Mouse (Mus musculus) lung, postnatal 0 days (tissue): ENCODE data around the gene Rpl9. TPM values are rescaled to one million over a fixed set of nuclear protein-coding genes. Genes with fewer than 3 reads are reported as not detected.
A peak's percentile ranks its signal among the peaks of the same experiment; 100 is the strongest.

Experiments
- ATAC-seq: fragments of 200-750 bp; cut with Nextera tagmentation; 2 replicates; pipeline ENCODE4 v1.8.0; 2017; ENCODE audit warnings: moderate library complexity
- DNase-seq: peaks from one replicate; pipeline ENCODE4 v3.0.0-alpha.2; 2016; ENCODE audit warnings: low spot score
- H3K27ac ChIP-seq: fragments of 300-500 bp; sonication (generic); 2 replicates; pipeline ENCODE4 v1.5.1; 2014; ENCODE audit warnings: antibody characterized with exemption, mild to moderate bottlenecking, low read length, mixed read lengths
- H3K27me3 ChIP-seq: fragments of 300-500 bp; sonication (generic); replicated peaks from 2 replicates; pipeline ENCODE4 v1.6.1; 2014; ENCODE audit warnings: low read length, mixed read lengths; ENCODE audit not compliant: insufficient read depth
- H3K36me3 ChIP-seq: fragments of 300-500 bp; sonication (generic); 2 replicates; pipeline ENCODE4 v1.6.1; 2014; ENCODE audit warnings: low read length, mixed read lengths; ENCODE audit not compliant: insufficient read depth
- H3K4me1 ChIP-seq: fragments of 300-500 bp; sonication (generic); 2 replicates; pipeline ENCODE4 v1.6.1; 2014; ENCODE audit warnings: antibody characterized with exemption, low read depth, low read length, mixed read lengths; ENCODE audit not compliant: insufficient read depth
- H3K4me2 ChIP-seq: fragments of 300-500 bp; sonication (generic); replicated peaks from 2 replicates; pipeline ENCODE4 v1.6.1; 2014; ENCODE audit warnings: low read depth, mild to moderate bottlenecking, low read length, moderate library complexity, mixed read lengths
- H3K4me3 ChIP-seq: fragments of 300-500 bp; sonication (generic); 2 replicates; pipeline ENCODE4 v1.5.1; 2014; ENCODE audit warnings: low read depth, low read length
- H3K9ac ChIP-seq: fragments of 300-500 bp; sonication (generic); replicated peaks from 2 replicates; pipeline ENCODE4 v1.6.1; 2014; ENCODE audit warnings: low read depth, mild to moderate bottlenecking
- H3K9me3 ChIP-seq: fragments of 300-500 bp; sonication (generic); 2 replicates; pipeline ENCODE4 v1.6.1; 2016; ENCODE audit warnings: low read length, mixed read lengths
- CTCF ChIP-seq: IDR thresholded peaks from 2 replicates; pipeline ENCODE4 v1.5.1; 2016; ENCODE audit warnings: antibody characterized with exemption, mild to moderate bottlenecking
- EP300 ChIP-seq: IDR thresholded peaks from 2 replicates; pipeline ENCODE4 v1.6.1; 2016; ENCODE audit warnings: antibody characterized with exemption, mild to moderate bottlenecking, control low read depth
- WGBS: fragments of 180-500 bp; shearing (Covaris S2); extraction: QIAGEN DNeasy Blood & Tissue Kit; methylation state at CpG from one replicate; pipeline ENCODE4 v1.1.7; 2014; 5-methylcytosine and 5-hydroxymethylcytosine counted together
- polyA plus RNA-seq: library from polyadenylated mRNA; unstranded; fragments of >200 nt; fragmentation: Nextera tagmentation; extraction: Ambion mirVana; gene quantifications from 2 replicates; pipeline ENCODE4 v1.2.1, GENCODE M21; 2015

The Rpl9 gene
- polyA plus RNA-seq, 1 experiment from 2014 or later = 851 TPM

DNA sequence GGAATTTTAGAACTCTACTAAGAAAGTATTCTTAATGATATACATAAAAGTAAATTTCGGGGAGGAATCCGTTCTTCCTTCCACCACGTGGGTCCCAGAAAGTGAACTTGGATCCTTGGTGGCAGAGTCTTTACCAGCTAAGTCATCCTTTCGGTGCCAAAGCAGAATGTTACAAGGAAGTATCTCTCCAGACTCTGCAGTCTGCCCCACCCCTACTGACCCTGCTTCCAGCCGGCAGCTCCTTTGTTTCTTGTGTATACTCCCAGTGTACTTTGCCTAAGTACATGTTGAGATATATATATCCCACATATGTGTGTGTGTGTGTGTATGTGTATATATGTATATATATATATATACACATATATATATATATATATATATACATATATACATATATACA, 38.2 kb upstream of the Rpl9 start:
- Histone ChIP-seq H3K9me3 (no peaks in the 10 kb centered on the region), H3K4me3 (no peak overlapping the region), H3K27ac (no peak overlapping the region), H3K36me3 (0 out of 2 replicates have a peak, but pooled peaks cover 4% of the 10 kb centered on the region), H3K9ac (no peak overlapping the region), H3K4me1 (no peaks in the 10 kb centered on the region), H3K27me3 (no peaks in the 10 kb centered on the region), H3K4me2 (no peak overlapping the region)
- ATAC-seq (no peak), DNase-seq (no peak)
- no peak for TF ChIP-seq CTCF
- TF ChIP-seq EP300 = no peak
- WGBS = 84% methylated on average over 5 of the region's 5 CpGs

DNA sequence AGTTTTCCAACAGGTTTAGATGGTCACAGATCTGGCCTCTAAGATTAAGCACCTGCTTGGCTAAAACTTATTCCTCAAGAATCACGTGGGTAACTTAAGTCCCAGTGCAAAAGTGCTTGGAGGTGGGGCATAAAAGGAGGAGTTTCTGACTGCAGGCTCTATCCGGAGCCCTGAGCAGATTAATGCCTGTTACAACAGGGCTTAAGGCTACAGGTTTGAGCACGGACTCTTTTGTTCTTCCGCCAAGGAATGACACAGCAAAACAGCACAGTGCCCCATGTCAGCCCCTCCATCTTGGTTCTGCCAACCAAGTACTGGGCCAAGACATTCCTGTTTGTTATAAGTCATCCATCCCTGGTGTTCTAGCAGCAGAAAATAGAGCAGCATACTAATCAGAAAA, 37.1 kb upstream of the Rpl9 start:
- no peaks in the 10 kb centered on the region for H3K27me3 ChIP-seq
- ATAC-seq (peak; percentile 57), DNase-seq (peak; percentile 61)
- 0 out of 2 replicates have a peak, but pooled peaks cover 4% of the 10 kb centered on the region for H3K36me3 ChIP-seq
- H3K4me2 ChIP-seq = no peak overlapping the region
- TF ChIP-seq CTCF (no peak), EP300 (no peak)
- no peaks in the 10 kb centered on the region for H3K4me1 ChIP-seq
- 38% methylated on average over 4 of the region's 4 CpGs for WGBS
- H3K9me3 ChIP-seq = no peaks in the 10 kb centered on the region
- no peak overlapping the region for H3K27ac ChIP-seq
- no peak overlapping the region for H3K4me3 ChIP-seq
- no peak overlapping the region for H3K9ac ChIP-seq

DNA sequence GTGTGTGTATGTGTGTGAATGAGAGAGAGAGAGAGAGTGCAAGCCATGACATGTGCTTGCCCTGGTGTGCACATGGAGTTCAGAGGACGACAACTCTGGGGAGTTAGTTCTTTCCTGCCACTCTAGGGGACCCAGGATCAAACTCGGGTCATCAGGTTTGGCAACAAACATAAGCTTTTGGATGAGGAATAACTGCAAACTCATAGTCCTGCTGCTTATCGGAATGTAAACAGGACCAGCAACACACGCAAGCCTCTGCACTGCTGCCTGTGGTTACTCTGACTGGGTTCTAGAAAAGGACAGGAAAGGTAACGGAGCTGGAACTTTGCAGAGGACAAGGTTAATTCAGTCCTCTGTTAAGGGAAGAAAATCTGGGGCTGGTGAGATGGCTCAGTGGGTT, 34.0 kb upstream of the Rpl9 start:
- 76% methylated on average over 5 of the region's 5 CpGs for WGBS
- Histone ChIP-seq H3K9me3 (no peaks in the 10 kb centered on the region), H3K4me3 (no peak overlapping the region), H3K27me3 (no peaks in the 10 kb centered on the region), H3K27ac (no peak overlapping the region), H3K9ac (no peak overlapping the region), H3K4me1 (no peaks in the 10 kb centered on the region), H3K4me2 (no peak overlapping the region), H3K36me3 (peaks cover 19% of the 10 kb centered on the region; the same call in 1 of the 2 replicates)
- TF ChIP-seq EP300 (no peak), CTCF (no peak)
- no peak for ATAC-seq
- DNase-seq = no peak

DNA sequence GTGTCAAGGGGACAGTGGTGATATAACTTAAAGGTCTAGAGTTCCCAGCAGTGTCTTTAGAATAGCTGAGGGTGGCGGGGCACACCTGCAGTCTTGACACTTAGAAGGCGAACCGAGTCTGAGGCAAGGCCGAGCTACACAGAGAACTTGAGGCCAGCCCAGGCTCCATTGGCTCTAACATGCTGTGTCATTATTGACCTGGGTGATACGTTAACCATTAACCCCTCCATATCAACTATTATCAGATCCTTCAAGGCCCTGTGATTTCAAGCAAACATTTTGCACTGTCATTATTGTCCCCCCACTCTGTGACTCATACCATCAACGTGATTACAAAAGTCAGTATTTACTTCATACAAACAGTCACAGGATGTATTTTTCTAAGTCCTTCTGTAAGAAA, 33.0 kb upstream of the Rpl9 start:
- Histone ChIP-seq H3K9ac (no peak overlapping the region), H3K4me3 (no peak overlapping the region), H3K27ac (no peak overlapping the region), H3K36me3 (peaks cover 19% of the 10 kb centered on the region; the same call in 1 of the 2 replicates), H3K27me3 (no peaks in the 10 kb centered on the region), H3K4me2 (no peak overlapping the region), H3K9me3 (no peaks in the 10 kb centered on the region), H3K4me1 (no peaks in the 10 kb centered on the region)
- DNase-seq = peak; percentile 16
- ATAC-seq = peak; percentile 33; the same call in 1 of the 2 replicates
- TF ChIP-seq EP300 (no peak), CTCF (no peak)
- 72% methylated on average over 6 of the region's 6 CpGs for WGBS

DNA sequence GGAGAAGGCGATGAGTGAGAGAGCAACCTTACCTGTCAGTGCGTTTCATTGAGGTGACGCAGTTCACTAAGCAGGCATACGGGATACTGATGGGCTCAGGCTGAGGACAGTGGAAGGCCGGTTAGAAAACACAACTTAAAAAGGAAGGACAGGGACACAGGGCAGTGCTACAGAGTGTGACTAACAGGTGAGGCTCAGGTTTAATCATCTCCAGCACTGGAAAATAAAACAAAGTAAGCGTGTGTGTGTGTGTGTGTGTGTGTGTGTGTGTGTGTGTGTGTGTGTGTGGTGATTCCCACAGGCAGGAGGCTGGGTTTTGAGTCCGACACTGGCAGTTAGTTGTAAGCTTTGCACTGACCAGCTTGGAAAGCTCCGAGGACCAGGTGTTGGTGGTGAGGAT, 31.6 kb upstream of the Rpl9 start:
- no peak overlapping the region for H3K27ac ChIP-seq
- H3K4me2 ChIP-seq = no peak overlapping the region
- no peaks in the 10 kb centered on the region for H3K9me3 ChIP-seq
- no peaks in the 10 kb centered on the region for H3K27me3 ChIP-seq
- H3K4me3 ChIP-seq = no peak overlapping the region
- 94% methylated on average over 8 of the region's 8 CpGs for WGBS
- no peak for TF ChIP-seq EP300
- TF ChIP-seq CTCF = no peak
- H3K4me1 ChIP-seq = no peaks in the 10 kb centered on the region
- no peak for ATAC-seq
- DNase-seq = no peak
- H3K36me3 ChIP-seq = peaks cover 19% of the 10 kb centered on the region; the same call in 1 of the 2 replicates
- H3K9ac ChIP-seq = no peak overlapping the region

DNA sequence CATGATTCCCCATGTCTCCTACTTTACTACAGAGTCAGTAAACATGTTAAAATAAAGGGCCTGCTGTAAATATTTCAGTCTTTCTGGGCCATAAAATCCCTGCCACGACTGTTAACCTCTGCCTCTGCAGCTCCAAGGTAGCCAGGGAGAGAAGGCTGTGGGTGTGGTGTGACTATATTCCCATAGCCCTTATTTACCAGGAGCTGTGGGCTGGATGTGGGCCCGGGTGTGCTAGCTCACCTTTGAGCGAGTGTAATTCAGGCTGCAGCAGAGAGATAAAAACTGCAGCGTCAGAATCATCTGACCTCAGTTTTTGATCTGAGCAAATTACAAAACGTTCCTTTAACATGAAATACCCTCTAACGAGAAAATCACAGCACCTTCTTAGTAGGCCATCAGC, 29.6 kb upstream of the Rpl9 start:
- H3K4me2 ChIP-seq = no peak overlapping the region
- ATAC-seq (no peak), DNase-seq (no peak)
- no peaks in the 10 kb centered on the region for H3K9me3 ChIP-seq
- H3K4me3 ChIP-seq = no peak overlapping the region
- WGBS = 75% methylated on average over 6 of the region's 6 CpGs
- H3K27me3 ChIP-seq = no peaks in the 10 kb centered on the region
- no peak overlapping the region for H3K9ac ChIP-seq
- H3K36me3 ChIP-seq = peaks cover 19% of the 10 kb centered on the region; the same call in 1 of the 2 replicates
- no peak overlapping the region for H3K27ac ChIP-seq
- no peaks in the 10 kb centered on the region for H3K4me1 ChIP-seq
- TF ChIP-seq EP300 = no peak
- TF ChIP-seq CTCF = no peak

DNA sequence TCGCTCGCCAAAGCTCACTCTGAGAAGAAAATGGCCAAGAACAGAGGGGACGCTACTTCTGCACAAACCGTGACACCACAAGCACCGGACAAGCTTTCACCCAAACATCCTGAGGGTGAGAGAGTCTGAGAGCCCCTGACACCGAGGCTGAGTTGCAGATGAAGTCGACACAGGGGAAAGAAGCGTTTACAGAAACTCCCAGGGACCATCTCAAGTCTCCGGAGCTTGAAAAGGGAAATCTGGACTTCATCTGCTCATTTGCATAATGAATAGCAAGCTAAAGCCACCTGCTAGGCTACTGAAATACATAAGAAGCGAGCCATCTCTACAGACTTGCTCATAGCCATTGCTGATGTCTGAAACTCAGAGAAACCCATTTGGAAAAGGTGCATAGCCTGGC, 27.9 kb upstream of the Rpl9 start:
- Histone ChIP-seq H3K36me3 (peaks cover 17% of the 10 kb centered on the region; the same call in 1 of the 2 replicates), H3K27me3 (no peaks in the 10 kb centered on the region), H3K4me1 (no peaks in the 10 kb centered on the region), H3K27ac (no peak overlapping the region), H3K4me2 (no peak overlapping the region), H3K9ac (no peak overlapping the region), H3K9me3 (no peaks in the 10 kb centered on the region), H3K4me3 (no peak overlapping the region)
- 80% methylated on average over 10 of the region's 10 CpGs for WGBS
- DNase-seq (no peak), ATAC-seq (no peak)
- TF ChIP-seq EP300 (no peak), CTCF (no peak)
